Mouse (Mus musculus) mesoderm, embryonic 11.5 days (tissue): ENCODE data around the gene B3gnt9.
"Not testable (repeated sequence)": the region's sequence is repeated elsewhere in the genome, so short reads cannot be mapped to it uniquely, and the experiment has no call there.

Experiments used
- DNase-seq: peaks from one replicate; pipeline ENCODE4 v3.0.0-alpha.2; 2012; ENCODE audit warnings: low read depth, low spot score

B3gnt9 gene

GRCm38 (mm10) chr8:105259721-105260320, 4.9 kb upstream of the B3gnt9 start:
- DNase-seq = peak; percentile 90

- no peak for DNase-seq
Observed at GRCm38 (mm10) chr8:105258911-105259720, 4.2 kb upstream of the B3gnt9 start.

GRCm38 (mm10) chr8:105257318-105258114, 2.6 kb upstream of the B3gnt9 start:
- no peak for DNase-seq

GRCm38 (mm10) chr8:105254152-105254965, 594 bp downstream of the B3gnt9 start:
- DNase-seq = peak; percentile 90

- DNase-seq = no peak
Observed at GRCm38 (mm10) chr8:105253766-105254151, 1.2 kb downstream of the B3gnt9 start.

- DNase-seq = no peak
Observed at GRCm38 (mm10) chr8:105252680-105253537, 2.0 kb downstream of the B3gnt9 start.

- no peak for DNase-seq
Observed at GRCm38 (mm10) chr8:105251954-105252353, 3.0 kb downstream of the B3gnt9 start.

GRCm38 (mm10) chr8:105241016-105241415, 13.9 kb downstream of the B3gnt9 start:
- DNase-seq = no peak

- no peak for DNase-seq
Observed at GRCm38 (mm10) chr8:105237442-105238142, 17.4 kb downstream of the B3gnt9 start.

- no peak for DNase-seq
Observed at GRCm38 (mm10) chr8:105235206-105235605, 19.7 kb downstream of the B3gnt9 start.

- no peak for DNase-seq
Observed at GRCm38 (mm10) chr8:105233126-105233935, 21.6 kb downstream of the B3gnt9 start.

GRCm38 (mm10) chr8:105232321-105232693, 22.6 kb downstream of the B3gnt9 start:
- not testable (repeated sequence) for DNase-seq

GRCm38 (mm10) chr8:105231503-105232320, 23.2 kb downstream of the B3gnt9 start:
- no peak for DNase-seq

GRCm38 (mm10) chr8:105225917-105226316, 29.0 kb downstream of the B3gnt9 start:
- no peak for DNase-seq

GRCm38 (mm10) chr8:105225272-105225593, 29.7 kb downstream of the B3gnt9 start:
- DNase-seq = no peak

- DNase-seq = peak; percentile 96
Observed at GRCm38 (mm10) chr8:105224413-105225271, 30.3 kb downstream of the B3gnt9 start, which contains the start of gene D230025D16Rik. Gene D230025D16Rik, plus strand, starts transcription at chr8:105225145.

- DNase-seq = no peak
Observed at GRCm38 (mm10) chr8:105223850-105224249, 31.1 kb downstream of the B3gnt9 start.
